Mouse (Mus musculus): ENCODE results near the gene Insl5. TPM values are rescaled to one million over a fixed set of nuclear protein-coding genes. Genes with fewer than 3 reads are reported as not detected.

Insl5 gene
- polyA plus RNA-seq (2014; fragmentation: Nextera tagmentation; extraction: Ambion mirVana) = 0.40 TPM in 1 of 2 replicates, not detected in the other

DNA sequence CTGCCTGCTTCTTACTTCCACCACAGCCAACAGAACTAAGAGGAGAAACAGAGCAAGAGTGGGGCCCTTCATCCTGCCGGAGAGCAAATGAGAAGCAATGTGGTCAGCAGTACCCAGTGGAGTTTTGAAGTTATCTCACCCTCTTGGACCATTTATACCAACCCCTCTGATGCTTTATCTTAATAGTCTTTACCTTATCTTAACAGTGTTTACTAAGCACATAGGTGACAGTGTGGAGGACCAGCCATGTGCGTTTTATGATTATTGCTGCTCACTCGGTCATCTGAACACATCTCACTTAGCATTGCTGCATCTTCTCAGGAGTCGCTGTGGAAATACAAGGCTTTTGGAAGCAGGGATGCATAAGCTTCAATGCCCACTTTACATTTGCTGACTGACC lies at the start of gene Insl5:
Gene Insl5 (minus strand): TSS at position 222 of the 400 bp plus-strand sequence.
- H3K9me3 ChIP-seq (replicated peaks; ENCODE audit: control insufficient read depth, low read length) = no peaks in the 10 kb centered on the region
- WGBS (ENCODE audit: insufficient replicate concordance) = 69% methylated on average over 4 of the region's 4 CpGs
- H3K4me3 ChIP-seq (ENCODE audit: low read depth, low read length) = no peak within 1 kb of the TSS
- no peaks in the 10 kb centered on the region for H3K36me3 ChIP-seq (ENCODE audit: control insufficient read depth, insufficient read depth, low read length)
- no peak within 1 kb of the TSS; the same call in 1 of the 2 replicates for H3K9ac ChIP-seq (ENCODE audit: low read depth, low read length)
- H3K4me2 ChIP-seq = no peak within 1 kb of the TSS
- no peaks in the 10 kb centered on the region for H3K27me3 ChIP-seq (ENCODE audit: control insufficient read depth, insufficient read depth, low read length)
- no peak for ATAC-seq (replicated peaks; ENCODE audit: insufficient number of reproducible peaks, low FRiP score, low TSS enrichment)
- H3K4me1 ChIP-seq (ENCODE audit: control insufficient read depth, insufficient read depth, low read length) = no peaks in the 10 kb centered on the region
- H3K27ac ChIP-seq (ENCODE audit: low read depth, low read length) = no peak within 1 kb of the TSS

- H3K27me3 ChIP-seq (ENCODE audit: control insufficient read depth, insufficient read depth, low read length) = no peaks in the 10 kb centered on the region
- no peaks in the 10 kb centered on the region for H3K36me3 ChIP-seq (ENCODE audit: control insufficient read depth, insufficient read depth, low read length)
- H3K4me1 ChIP-seq (ENCODE audit: control insufficient read depth, insufficient read depth, low read length) = no peaks in the 10 kb centered on the region
- no peak overlapping the region for H3K4me2 ChIP-seq
- H3K27ac ChIP-seq (ENCODE audit: low read depth, low read length) = no peak overlapping the region
- H3K9me3 ChIP-seq (replicated peaks; ENCODE audit: control insufficient read depth, low read length) = no peaks in the 10 kb centered on the region
- 75% methylated on average over 3 of the region's 3 CpGs for WGBS (ENCODE audit: insufficient replicate concordance)
- H3K4me3 ChIP-seq (ENCODE audit: low read depth, low read length) = no peak overlapping the region
- ATAC-seq (replicated peaks; ENCODE audit: insufficient number of reproducible peaks, low FRiP score, low TSS enrichment) = no peak
- no peak overlapping the region for H3K9ac ChIP-seq (ENCODE audit: low read depth, low read length)
Measured at GRCm38 (mm10) chr4:103070631-103071030, 44.0 kb upstream of the Insl5 start.

- no peak overlapping the region for H3K4me3 ChIP-seq (ENCODE audit: low read depth, low read length)
- no peaks in the 10 kb centered on the region for H3K4me1 ChIP-seq (ENCODE audit: control insufficient read depth, insufficient read depth, low read length)
- H3K27ac ChIP-seq (ENCODE audit: low read depth, low read length) = no peak overlapping the region
- 72% methylated on average over 6 of the region's 6 CpGs for WGBS (ENCODE audit: insufficient replicate concordance)
- no peak overlapping the region for H3K4me2 ChIP-seq
- no peaks in the 10 kb centered on the region for H3K9me3 ChIP-seq (replicated peaks; ENCODE audit: control insufficient read depth, low read length)
- no peaks in the 10 kb centered on the region for H3K27me3 ChIP-seq (ENCODE audit: control insufficient read depth, insufficient read depth, low read length)
- no peak for ATAC-seq (replicated peaks; ENCODE audit: insufficient number of reproducible peaks, low FRiP score, low TSS enrichment)
- H3K36me3 ChIP-seq (ENCODE audit: control insufficient read depth, insufficient read depth, low read length) = no peaks in the 10 kb centered on the region
- no peak overlapping the region for H3K9ac ChIP-seq (ENCODE audit: low read depth, low read length)
Measured at GRCm38 (mm10) chr4:103067906-103068655, 41.4 kb upstream of the Insl5 start.

GRCm38 (mm10) chr4:103064976-103065375 lies 38.3 kb upstream of the Insl5 start:
- H3K36me3 ChIP-seq (ENCODE audit: control insufficient read depth, insufficient read depth, low read length) = no peaks in the 10 kb centered on the region
- H3K4me2 ChIP-seq = no peak overlapping the region
- WGBS (ENCODE audit: insufficient replicate concordance) = 59% methylated on average over 5 of the region's 5 CpGs
- ATAC-seq (replicated peaks; ENCODE audit: insufficient number of reproducible peaks, low FRiP score, low TSS enrichment) = no peak
- H3K27ac ChIP-seq (ENCODE audit: low read depth, low read length) = no peak overlapping the region
- H3K4me3 ChIP-seq (ENCODE audit: low read depth, low read length) = no peak overlapping the region
- H3K9me3 ChIP-seq (replicated peaks; ENCODE audit: control insufficient read depth, low read length) = no peaks in the 10 kb centered on the region
- H3K9ac ChIP-seq (ENCODE audit: low read depth, low read length) = no peak overlapping the region
- no peaks in the 10 kb centered on the region for H3K4me1 ChIP-seq (ENCODE audit: control insufficient read depth, insufficient read depth, low read length)
- H3K27me3 ChIP-seq (ENCODE audit: control insufficient read depth, insufficient read depth, low read length) = no peaks in the 10 kb centered on the region

DNA sequence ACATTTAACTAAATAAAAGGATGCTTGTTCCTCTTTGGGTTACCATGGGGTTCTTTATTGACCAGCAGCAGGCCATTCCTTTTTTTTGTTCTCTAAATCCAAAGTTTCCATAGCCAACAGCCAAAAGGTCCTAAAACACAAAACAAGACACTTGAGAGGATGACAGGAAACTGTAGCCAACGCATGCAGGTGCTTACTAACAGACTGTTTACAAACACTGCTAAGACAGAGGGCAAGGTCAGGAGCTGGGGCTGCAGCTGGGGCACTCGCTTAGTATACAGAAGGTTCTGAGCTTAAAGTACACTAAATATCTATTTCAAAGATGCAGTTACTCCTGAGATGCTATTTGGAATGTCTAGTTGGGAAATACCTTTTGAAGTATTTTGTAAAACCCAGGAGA lies 37.8 kb upstream of the Insl5 start:
- Histone ChIP-seq H3K9ac (ENCODE audit: low read depth, low read length) (no peak overlapping the region), H3K4me3 (ENCODE audit: low read depth, low read length) (no peak overlapping the region), H3K4me2 (no peak overlapping the region), H3K9me3 (replicated peaks; ENCODE audit: control insufficient read depth, low read length) (no peaks in the 10 kb centered on the region), H3K27me3 (ENCODE audit: control insufficient read depth, insufficient read depth, low read length) (no peaks in the 10 kb centered on the region), H3K36me3 (ENCODE audit: control insufficient read depth, insufficient read depth, low read length) (no peaks in the 10 kb centered on the region), H3K4me1 (ENCODE audit: control insufficient read depth, insufficient read depth, low read length) (no peaks in the 10 kb centered on the region), H3K27ac (ENCODE audit: low read depth, low read length) (no peak overlapping the region)
- no peak for ATAC-seq (replicated peaks; ENCODE audit: insufficient number of reproducible peaks, low FRiP score, low TSS enrichment)
- WGBS (ENCODE audit: insufficient replicate concordance) = 75% methylated on average over 2 of the region's 2 CpGs

DNA sequence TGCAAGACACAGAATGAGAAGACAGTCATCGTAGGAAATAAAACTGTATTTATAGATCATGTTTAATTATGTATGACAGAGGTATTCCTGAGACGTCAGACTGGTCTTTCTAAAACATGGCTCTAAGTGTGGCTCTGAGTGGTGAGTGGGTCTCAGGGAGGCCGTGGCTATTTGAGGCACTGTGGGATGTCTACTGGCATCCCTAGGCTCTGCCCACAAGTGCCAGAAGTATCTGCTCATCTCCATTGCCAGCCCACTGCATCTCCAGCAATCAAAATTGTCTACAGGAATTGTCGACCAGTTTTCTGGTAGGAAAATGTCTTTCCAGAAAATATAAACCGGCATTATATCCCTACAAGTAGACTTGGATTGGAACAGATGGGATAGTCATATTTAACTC lies 30.3 kb upstream of the Insl5 start:
- no peaks in the 10 kb centered on the region for H3K27me3 ChIP-seq (ENCODE audit: control insufficient read depth, insufficient read depth, low read length)

GRCm38 (mm10) chr4:103048046-103048445 lies 21.4 kb upstream of the Insl5 start:
- no peak overlapping the region for H3K27ac ChIP-seq (ENCODE audit: low read depth, low read length)
- no peak overlapping the region for H3K9ac ChIP-seq (ENCODE audit: low read depth, low read length)
- no peaks in the 10 kb centered on the region for H3K4me1 ChIP-seq (ENCODE audit: control insufficient read depth, insufficient read depth, low read length)
- no peaks in the 10 kb centered on the region for H3K27me3 ChIP-seq (ENCODE audit: control insufficient read depth, insufficient read depth, low read length)
- WGBS (ENCODE audit: insufficient replicate concordance) = 80% methylated on average over 11 of the region's 11 CpGs
- H3K36me3 ChIP-seq (ENCODE audit: control insufficient read depth, insufficient read depth, low read length) = no peaks in the 10 kb centered on the region
- no peak overlapping the region for H3K4me3 ChIP-seq (ENCODE audit: low read depth, low read length)
- ATAC-seq (replicated peaks; ENCODE audit: insufficient number of reproducible peaks, low FRiP score, low TSS enrichment) = no peak
- H3K9me3 ChIP-seq (replicated peaks; ENCODE audit: control insufficient read depth, low read length) = no peaks in the 10 kb centered on the region
- no peak overlapping the region for H3K4me2 ChIP-seq

More for the DNA sequence above, 30.3 kb upstream of the Insl5 start:
- Histone ChIP-seq H3K4me2 (no peak overlapping the region), H3K27ac (ENCODE audit: low read depth, low read length) (no peak overlapping the region), H3K9ac (ENCODE audit: low read depth, low read length) (no peak overlapping the region), H3K4me1 (ENCODE audit: control insufficient read depth, insufficient read depth, low read length) (no peaks in the 10 kb centered on the region), H3K36me3 (ENCODE audit: control insufficient read depth, insufficient read depth, low read length) (no peaks in the 10 kb centered on the region), H3K4me3 (ENCODE audit: low read depth, low read length) (no peak overlapping the region), H3K9me3 (replicated peaks; ENCODE audit: control insufficient read depth, low read length) (no peaks in the 10 kb centered on the region)
- ATAC-seq (replicated peaks; ENCODE audit: insufficient number of reproducible peaks, low FRiP score, low TSS enrichment) = no peak
- WGBS (ENCODE audit: insufficient replicate concordance) = 78% methylated on average over 5 of the region's 5 CpGs

DNA sequence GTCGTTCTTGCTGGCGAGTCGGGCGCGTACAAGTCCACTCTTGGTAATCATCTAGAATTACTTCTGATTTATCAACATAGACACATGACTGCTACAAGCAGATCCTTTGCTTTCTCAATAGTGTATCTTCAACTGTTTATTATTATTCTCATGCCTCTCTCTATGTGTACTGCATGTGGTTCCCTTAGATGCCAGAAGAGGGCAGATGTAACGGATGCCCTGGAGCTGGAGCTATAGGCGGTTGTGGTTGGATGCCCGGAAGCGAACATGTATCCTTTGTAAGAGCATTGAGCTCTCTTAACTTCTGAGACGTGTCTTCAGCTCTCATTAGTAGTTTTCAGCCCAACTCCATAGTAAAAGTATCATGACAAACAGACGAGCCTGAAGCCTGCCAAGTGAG lies 16.4 kb upstream of the Insl5 start:
- no peaks in the 10 kb centered on the region for H3K27me3 ChIP-seq (ENCODE audit: control insufficient read depth, insufficient read depth, low read length)
- no peak for ATAC-seq (replicated peaks; ENCODE audit: insufficient number of reproducible peaks, low FRiP score, low TSS enrichment)

GRCm38 (mm10) chr4:103039838-103040191 lies 13.2 kb upstream of the Insl5 start:
- Histone ChIP-seq H3K4me2 (no peak overlapping the region), H3K4me3 (ENCODE audit: low read depth, low read length) (no peak overlapping the region), H3K27ac (ENCODE audit: low read depth, low read length) (no peak overlapping the region), H3K36me3 (ENCODE audit: control insufficient read depth, insufficient read depth, low read length) (no peaks in the 10 kb centered on the region), H3K9ac (ENCODE audit: low read depth, low read length) (no peak overlapping the region), H3K9me3 (replicated peaks; ENCODE audit: control insufficient read depth, low read length) (no peaks in the 10 kb centered on the region), H3K4me1 (ENCODE audit: control insufficient read depth, insufficient read depth, low read length) (no peaks in the 10 kb centered on the region), H3K27me3 (ENCODE audit: control insufficient read depth, insufficient read depth, low read length) (no peaks in the 10 kb centered on the region)
- 54% methylated on average over 5 of the region's 5 CpGs for WGBS (ENCODE audit: insufficient replicate concordance)
- no peak for ATAC-seq (replicated peaks; ENCODE audit: insufficient number of reproducible peaks, low FRiP score, low TSS enrichment)

More for the DNA sequence above, 16.4 kb upstream of the Insl5 start:
- Histone ChIP-seq H3K36me3 (ENCODE audit: control insufficient read depth, insufficient read depth, low read length) (no peaks in the 10 kb centered on the region), H3K9ac (ENCODE audit: low read depth, low read length) (no peak overlapping the region), H3K4me3 (ENCODE audit: low read depth, low read length) (no peak overlapping the region), H3K4me2 (no peak overlapping the region), H3K27ac (ENCODE audit: low read depth, low read length) (no peak overlapping the region), H3K9me3 (replicated peaks; ENCODE audit: control insufficient read depth, low read length) (no peaks in the 10 kb centered on the region), H3K4me1 (ENCODE audit: control insufficient read depth, insufficient read depth, low read length) (no peaks in the 10 kb centered on the region)
- WGBS (ENCODE audit: insufficient replicate concordance) = 88% methylated on average over 11 of the region's 11 CpGs

All from heart, embryonic 11.5 days (tissue).